10 mouse cellular contexts compared by ENCODE assay signal in genomic region chr12:75855051-75855453, GRCm38 (mm10). TPM values are rescaled to one million over a fixed set of nuclear protein-coding genes. Genes with fewer than 3 reads are reported as not detected.
DNase-seq lines count a peak whose midpoint lies in the region; ATAC-seq and TF ChIP-seq lines count a peak whose summit lies in the region.
"Had no signal": no experiment of that assay in that cellular context is flagged by ENCODE, and none has a peak within 500 bp of the region (broad histone marks: within the 10 kb centered on the region; RNA-seq: fewer than 3 reads in every experiment).

No protein-coding gene starts in this region.

- no peaks in the 10 kb centered on the region for H3K27me3 ChIP-seq in intestine, embryonic 15.5 days (replicated peaks)

- H3K9ac ChIP-seq in intestine, embryonic 15.5 days, result no peak overlapping the region

- no peak for DNase-seq in gastrocnemius, adult 2 months
- no peak for DNase-seq in gastrocnemius, postnatal 10 days
- peak; percentile 8 for DNase-seq in c-Kit-positive CD71-positive TER-119-negative erythroid progenitor cells, embryonic 14.5 days (ENCODE audit: low read depth)
- DNase-seq in lung, postnatal 4 days, result peak; percentile 40 to 66
- DNase-seq in left cerebral cortex, adult 18-20 months (ENCODE audit: low spot score in 2 of 2), result no peak
- no peak for DNase-seq in spleen, postnatal 14 days (ENCODE audit: low spot score in 2 of 2)
- no peak for DNase-seq in thymus, postnatal 10 days (ENCODE audit: low spot score in 2 of 2)
- DNase-seq: adrenal gland, adult 8-10 months had no signal

- H3K36me3 ChIP-seq in intestine, embryonic 15.5 days, result no peaks in the 10 kb centered on the region

- H3K27ac ChIP-seq in gastrocnemius, adult 2 months, result peak overlapping the region; percentile 25; the same call in 1 of the 2 replicates
- H3K27ac ChIP-seq in intestine, embryonic 15.5 days, result peak overlapping the region; percentile 51

- TF ChIP-seq CTCF in gastrocnemius, adult 2 months (IDR thresholded peaks at IDR 0.05), result no peak

- intact Hi-C loops in gastrocnemius, adult 2 months (cut with DNase I), result no loop called here

- peaks cover 20% of the 10 kb centered on the region for H3K4me1 ChIP-seq in intestine, embryonic 15.5 days (replicated peaks)

- H3K9me3 ChIP-seq in intestine, embryonic 15.5 days, result no peaks in the 10 kb centered on the region

- 0 out of 2 replicates have a peak overlapping the region, but pooled peaks have one; percentile 3 for H3K4me2 ChIP-seq in intestine, embryonic 15.5 days (replicated peaks)

- ATAC-seq in intestine, embryonic 15.5 days, result peak; percentile 66

- no peak overlapping the region for H3K4me3 ChIP-seq in gastrocnemius, adult 2 months
- no peak overlapping the region for H3K4me3 ChIP-seq in intestine, embryonic 15.5 days (replicated peaks)
- H3K4me3 ChIP-seq: erythroblast, embryonic 14.5 days had no signal

- 27% methylated on average over 7 of the region's 7 CpGs for WGBS in intestine, embryonic 15.5 days

RNA-seq across cellular contexts. Expression of gene Syne2, which starts 37.1 kb away (rescaled TPM):
- 10 to 100 TPM; 15.0 to 15.5 TPM for total RNA-seq in gastrocnemius, adult 2 months (2021)
- total RNA-seq in gastrocnemius, postnatal 10 days (2021), result 10 to 100 TPM; 22.2 to 28.2 TPM
- 35.7 and 37.6 TPM in 2 replicates for polyA plus RNA-seq in intestine, embryonic 15.5 days (2015; fragmentation: Nextera tagmentation; extraction: Ambion mirVana)
- 10 to 100 TPM; 20.8 to 21.8 TPM for total RNA-seq in left cerebral cortex, adult 18-20 months (2021)
- polyA plus RNA-seq: erythroblast, embryonic 14.5 days had no signal

Comparison
In these comparisons a context has a peak if more than half of its experiments do, and no peak if none do; other contexts are left out.
1. DNase-seq: peak in c-Kit-positive CD71-positive TER-119-negative erythroid progenitor cells, embryonic 14.5 days (single experiment) and lung, postnatal 4 days (2 of 2); none in gastrocnemius, adult 2 months (single experiment), gastrocnemius, postnatal 10 days (single experiment), left cerebral cortex, adult 18-20 months (0 of 2), spleen, postnatal 14 days (0 of 2) and thymus, postnatal 10 days (0 of 2).